7 mouse cellular contexts compared by ENCODE assay signal in genomic region chr14:108910449-108911137, GRCm38 (mm10). TPM values are rescaled to one million over a fixed set of nuclear protein-coding genes. Genes with fewer than 3 reads are reported as not detected.
DNase-seq lines count a peak whose midpoint lies in the region; ATAC-seq lines count a peak whose summit lies in the region.

No protein-coding gene starts in this region.

- H3K36me3 ChIP-seq in embryonic facial prominence, embryonic 15.5 days: no peaks in the 10 kb centered on the region
- H3K36me3 ChIP-seq in midbrain, embryonic 12.5 days: no peaks in the 10 kb centered on the region

- no peak overlapping the region for H3K27ac ChIP-seq in embryonic facial prominence, embryonic 15.5 days (replicated peaks)
- peak overlapping the region; percentile 90; the same call in 1 of the 2 replicates for H3K27ac ChIP-seq in midbrain, embryonic 12.5 days (replicated peaks)

- peak; percentile 63 for DNase-seq in retina, postnatal 1 day
- DNase-seq in retina, embryonic 14.5 days (ENCODE audit: low spot score): no peak
- peak; percentile 21 to 30 for DNase-seq in kidney, adult 8-10 months
- DNase-seq in adipocyte (ENCODE audit: low spot score): no peak

- no peaks in the 10 kb centered on the region for H3K9me3 ChIP-seq in embryonic facial prominence, embryonic 15.5 days (replicated peaks)
- no peaks in the 10 kb centered on the region for H3K9me3 ChIP-seq in midbrain, embryonic 12.5 days

- 6% methylated on average over 19 of the region's 19 CpGs for WGBS in embryonic facial prominence, embryonic 15.5 days
- 2% methylated on average over 19 of the region's 19 CpGs for WGBS in midbrain, embryonic 12.5 days

- no peak for ATAC-seq in embryonic facial prominence, embryonic 15.5 days (ENCODE audit: insufficient number of reproducible peaks, low FRiP score, low TSS enrichment, low read depth)
- ATAC-seq in midbrain, embryonic 12.5 days (ENCODE audit: low FRiP score, low read depth): peak; percentile 36
- no peak for ATAC-seq in granulocyte monocyte progenitor cell, adult 5-6 weeks (replicated peaks; ENCODE audit: poor library complexity, severe bottlenecking)

- H3K27me3 ChIP-seq in embryonic facial prominence, embryonic 15.5 days: peaks cover 40% of the 10 kb centered on the region
- H3K27me3 ChIP-seq in midbrain, embryonic 12.5 days: peaks cover 8% of the 10 kb centered on the region; the same call in 1 of the 2 replicates

- H3K4me2 ChIP-seq in embryonic facial prominence, embryonic 15.5 days (replicated peaks): peak overlapping the region; percentile 68
- peak overlapping the region; percentile 85 for H3K4me2 ChIP-seq in midbrain, embryonic 12.5 days (replicated peaks)

- peak overlapping the region; percentile 45 for H3K4me3 ChIP-seq in embryonic facial prominence, embryonic 15.5 days (replicated peaks)
- peak overlapping the region; percentile 69 for H3K4me3 ChIP-seq in midbrain, embryonic 12.5 days

- peaks cover 37% of the 10 kb centered on the region for H3K4me1 ChIP-seq in embryonic facial prominence, embryonic 15.5 days
- peaks cover 30% of the 10 kb centered on the region for H3K4me1 ChIP-seq in midbrain, embryonic 12.5 days

- no peak overlapping the region for H3K9ac ChIP-seq in embryonic facial prominence, embryonic 15.5 days
- peak overlapping the region; percentile 59 for H3K9ac ChIP-seq in midbrain, embryonic 12.5 days (replicated peaks)

RNA-seq across cellular contexts. Expression of gene Slitrk1, which starts 3.4 kb away (rescaled TPM):
- polyA plus RNA-seq in embryonic facial prominence, embryonic 15.5 days (2015; fragmentation: Nextera tagmentation; extraction: Ambion mirVana): 1.2 and 1.4 TPM in 2 replicates
- polyA plus RNA-seq in midbrain, embryonic 12.5 days (2016; fragmentation: Nextera tagmentation; extraction: Ambion mirVana): 14.3 and 16.2 TPM in 2 replicates
- total RNA-seq in granulocyte monocyte progenitor cell, adult 5-6 weeks (2014; fragmentation: Nextera tagmentation): not detected in 2 replicates
- total RNA-seq in granulocyte monocyte progenitor cell, adult 5-6 weeks (2017): not detected in 2 replicates

Comparison
In these comparisons a context has a peak if more than half of its experiments do, and no peak if none do; other contexts are left out.
1. DNase-seq: peak in retina, postnatal 1 day (single experiment) and kidney, adult 8-10 months (2 of 2); none in retina, embryonic 14.5 days (single experiment) and adipocyte (single experiment).